Mouse (Mus musculus) urinary bladder, postnatal 36 days (tissue): ENCODE measurements at regions not wholly inside any gene's neighbourhood (a gene's known extent, or its start where the extent isn't known, plus 50 kb on each side); places are given as distances from the start of the nearest gene placed in this dataset.
A peak's percentile ranks its signal among the peaks of the same experiment; 100 is the strongest.

ENCODE experiments used
- DNase-seq, 2 experiments: peaks; one replicate each; pipeline ENCODE4 v3.0.0; 2022; ENCODE audit warnings: low spot score in 2 of 2, mixed read lengths in 1 of 2

DNA sequence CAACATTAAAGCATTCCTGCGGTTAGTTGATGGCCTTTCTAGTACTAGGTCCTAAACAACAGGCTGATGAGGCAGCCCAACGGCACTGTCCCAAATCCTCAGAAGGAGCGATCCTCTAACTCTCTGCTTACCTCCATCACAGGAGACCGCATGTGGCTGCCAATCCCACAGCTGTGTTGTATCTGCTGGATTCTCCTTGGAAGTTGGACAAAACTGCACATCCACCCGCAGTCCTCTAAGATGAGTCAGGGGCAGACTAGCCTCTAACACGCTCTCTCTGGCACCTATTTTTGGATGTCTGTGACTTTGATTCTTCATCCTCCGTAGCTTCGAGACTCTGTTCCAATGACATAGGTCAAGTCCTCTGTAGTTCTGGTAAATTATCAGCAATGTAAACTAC lies 432.5 kb downstream of the Fgf9 start:
- peak; percentile 24 to 33 for DNase-seq

DNA sequence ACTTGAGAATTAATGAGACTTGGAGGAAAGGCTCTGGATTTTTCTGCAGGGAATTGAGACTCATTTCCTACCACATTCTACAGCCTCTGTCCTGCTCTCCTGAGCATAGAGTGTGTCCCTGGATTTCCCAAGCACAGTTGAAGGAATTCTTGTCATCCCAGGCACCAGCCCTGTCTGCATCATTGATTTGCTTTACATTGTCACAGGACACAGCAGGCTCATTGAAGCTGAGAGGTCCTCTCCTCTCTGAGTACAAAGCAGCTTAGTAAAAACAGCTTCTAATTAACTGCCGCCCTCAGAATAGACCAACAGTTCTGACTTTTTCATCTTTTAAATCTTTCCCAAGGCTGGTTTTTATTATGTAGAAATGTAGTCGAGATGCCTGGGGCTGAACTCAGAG lies 429.7 kb downstream of the Fgf9 start:
- DNase-seq, result no peak

DNA sequence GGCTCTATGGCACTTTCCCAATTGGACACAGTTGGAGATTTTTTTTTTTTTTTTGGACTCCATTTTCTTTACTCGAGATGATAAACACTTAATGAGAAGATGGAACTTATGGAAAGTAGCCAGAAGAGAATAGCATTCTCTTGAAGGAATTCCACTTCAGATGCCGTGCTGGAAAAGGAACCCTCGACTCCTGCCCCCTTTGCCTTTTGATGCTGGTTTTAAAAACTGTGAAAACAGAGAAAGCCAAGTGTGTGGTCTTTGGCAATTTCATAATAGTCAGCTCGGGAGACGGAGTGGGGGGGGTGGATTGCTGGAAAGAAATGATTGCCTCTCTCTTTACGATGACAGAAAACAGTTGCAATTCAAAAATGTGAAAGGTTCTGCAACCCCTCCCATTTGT lies 429.2 kb downstream of the Fgf9 start:
- DNase-seq, result no peak

DNA sequence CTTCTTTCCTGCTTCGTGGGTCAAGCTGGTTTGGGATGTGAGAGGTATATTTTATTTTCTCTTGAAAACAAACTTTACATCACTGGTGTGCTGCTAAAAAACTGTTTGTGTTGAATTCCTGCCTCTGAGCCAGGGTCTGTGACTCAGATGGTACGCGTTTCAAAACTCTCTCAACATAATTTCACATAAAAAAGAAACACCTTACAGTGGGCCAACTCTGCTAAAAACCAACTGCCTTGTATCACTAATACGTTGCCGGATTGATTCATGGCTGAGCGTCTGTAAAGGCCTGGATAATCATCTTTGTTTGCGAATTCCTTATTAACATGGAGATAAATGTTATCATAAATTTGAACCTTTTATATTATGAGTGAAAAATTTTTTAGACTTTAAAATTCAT lies 428.7 kb downstream of the Fgf9 start:
- DNase-seq, result no peak

DNA sequence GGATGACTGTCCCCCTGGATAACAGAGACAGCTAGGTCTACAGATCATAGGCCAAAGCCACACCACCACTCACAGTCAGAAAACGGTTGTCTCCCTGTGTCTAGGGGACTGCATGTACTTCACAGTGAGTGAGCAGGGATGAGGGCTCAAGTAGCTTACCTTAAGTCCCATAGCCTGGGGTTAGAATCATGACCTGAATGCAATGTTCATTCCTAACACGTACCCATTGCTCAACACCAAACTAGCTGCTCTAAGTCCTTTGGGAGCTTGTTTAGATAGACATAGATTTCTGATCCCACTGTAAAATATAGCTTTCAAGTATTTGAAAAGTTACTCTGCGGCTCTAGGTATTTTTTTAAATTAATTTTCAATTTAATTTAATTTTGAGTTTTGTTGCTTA lies 426.6 kb downstream of the Fgf9 start:
- no peak for DNase-seq

DNA sequence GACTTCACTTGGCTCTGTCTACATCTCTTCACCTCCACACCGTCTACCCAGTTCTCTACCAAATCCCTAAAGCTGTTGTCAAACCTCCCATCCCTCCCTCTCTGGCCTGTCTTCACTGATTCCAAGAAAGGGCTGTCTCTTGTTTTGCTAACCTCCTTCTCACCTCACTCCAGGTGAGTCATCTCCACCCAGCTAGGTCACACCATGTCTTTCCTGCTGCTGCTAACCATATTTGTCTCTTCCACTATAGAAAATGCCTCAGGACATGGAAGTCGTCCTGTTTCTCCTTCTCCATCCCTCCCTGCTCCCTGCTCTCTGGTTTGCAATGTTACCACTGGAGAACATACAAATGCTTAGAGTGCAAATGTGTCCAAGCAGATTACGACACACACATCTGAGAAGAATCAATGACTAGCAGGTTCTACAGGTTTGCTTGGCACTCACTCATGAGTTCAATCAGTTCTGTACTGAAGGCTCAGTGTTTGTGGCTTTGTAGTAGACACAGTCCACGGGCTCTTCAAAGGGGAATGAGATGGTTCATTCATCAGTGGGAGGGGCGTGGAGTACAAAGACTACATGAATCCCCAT lies 424.1 kb downstream of the Fgf9 start:
- DNase-seq, result peak; percentile 17 to 36

DNA sequence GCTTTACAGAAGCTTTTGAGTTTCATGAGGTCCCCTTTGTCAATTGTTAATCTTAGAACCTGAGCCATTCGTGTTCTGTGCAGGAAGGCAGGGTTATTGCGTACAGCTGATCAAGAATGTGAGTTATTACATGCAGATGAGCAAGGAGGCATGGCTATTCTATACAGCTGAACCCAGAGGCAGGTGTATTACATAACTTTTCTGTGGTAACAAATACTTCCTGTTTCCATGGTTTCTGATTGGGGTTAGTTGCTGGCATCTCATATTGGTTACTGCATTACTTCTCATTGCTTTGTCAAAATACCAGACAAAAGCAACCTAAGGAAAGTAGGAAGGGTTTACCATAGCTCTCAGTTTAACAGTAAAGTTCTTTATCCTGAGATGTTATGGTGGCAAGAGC lies 421.8 kb downstream of the Fgf9 start:
- no peak for DNase-seq

DNA sequence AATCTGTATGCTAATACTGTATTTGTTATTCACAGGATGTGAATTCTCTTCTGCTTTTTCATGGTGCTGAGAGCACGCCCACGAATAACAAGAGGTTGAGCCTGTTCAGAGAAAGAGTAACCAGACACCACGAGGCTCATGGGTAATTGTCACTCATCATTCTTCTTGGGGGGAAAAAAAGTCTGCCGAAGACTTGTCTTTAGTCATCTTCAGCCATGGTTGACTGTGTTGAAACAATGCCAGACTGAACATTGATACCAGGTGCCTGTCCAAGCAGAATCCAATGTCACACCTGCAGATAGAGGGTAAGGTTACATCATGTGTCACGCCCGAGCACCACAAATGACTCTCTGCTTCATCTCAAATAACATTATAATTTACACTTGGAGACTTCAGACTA lies 418.5 kb downstream of the Fgf9 start:
- no peak for DNase-seq

DNA sequence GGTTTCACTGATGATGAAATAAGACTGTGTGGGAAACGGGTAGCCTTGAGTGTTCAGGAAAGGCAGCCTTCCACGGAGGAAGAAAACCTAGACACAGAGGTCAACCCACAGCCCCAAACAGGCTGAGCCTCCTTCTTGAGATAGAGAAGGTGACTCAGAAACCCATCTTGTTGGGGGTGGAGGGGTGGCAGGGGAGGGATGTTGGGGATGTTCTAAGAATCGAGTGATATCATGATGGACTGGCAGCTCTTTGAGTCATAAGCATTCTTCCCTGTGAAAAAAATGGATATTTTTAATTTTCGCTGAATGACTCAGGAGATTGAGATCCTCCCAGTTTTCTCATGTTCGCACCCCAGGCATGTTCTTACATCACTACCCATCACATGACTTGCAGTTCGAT lies 417.5 kb downstream of the Fgf9 start:
- no peak for DNase-seq

DNA sequence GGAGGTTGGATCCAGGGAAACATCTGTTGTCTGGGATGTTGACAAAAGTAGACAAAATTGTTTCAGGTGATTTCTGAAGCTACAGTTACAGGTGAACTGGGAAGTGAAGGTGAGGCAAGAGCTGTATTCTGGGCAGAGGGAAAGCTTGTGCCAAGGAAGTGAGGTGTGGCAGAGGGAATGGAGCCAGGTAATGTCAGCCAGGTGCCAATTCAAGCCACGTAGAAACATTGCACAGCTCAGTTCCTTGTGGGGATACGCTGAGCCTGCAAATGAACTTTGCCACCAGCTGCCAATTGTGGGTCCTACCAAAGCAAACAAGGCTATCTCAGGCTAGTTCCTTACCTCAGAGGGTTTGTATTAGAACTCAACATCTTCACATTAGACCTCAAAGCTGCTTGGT lies 410.1 kb downstream of the Fgf9 start:
- no peak for DNase-seq

DNA sequence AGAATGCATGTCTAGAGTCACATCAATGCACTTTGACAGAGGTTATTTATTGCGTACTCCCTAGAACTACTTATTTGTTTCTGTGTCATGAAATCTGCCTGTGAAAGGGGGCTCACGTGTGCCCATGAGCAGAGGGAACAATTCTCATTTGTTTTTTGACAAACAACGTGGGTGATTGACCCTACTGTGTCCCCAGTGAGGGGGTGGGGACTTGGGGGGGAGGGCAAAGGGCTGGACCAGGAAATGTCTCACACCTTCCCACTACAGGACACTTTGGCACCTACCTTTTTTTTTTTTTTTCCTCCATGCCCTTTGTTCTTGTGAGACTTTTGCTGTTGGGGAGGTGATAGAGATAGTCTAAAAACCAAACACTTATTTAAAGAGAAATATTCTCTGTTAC lies 400.3 kb downstream of the Fgf9 start:
- DNase-seq, result no peak

DNA sequence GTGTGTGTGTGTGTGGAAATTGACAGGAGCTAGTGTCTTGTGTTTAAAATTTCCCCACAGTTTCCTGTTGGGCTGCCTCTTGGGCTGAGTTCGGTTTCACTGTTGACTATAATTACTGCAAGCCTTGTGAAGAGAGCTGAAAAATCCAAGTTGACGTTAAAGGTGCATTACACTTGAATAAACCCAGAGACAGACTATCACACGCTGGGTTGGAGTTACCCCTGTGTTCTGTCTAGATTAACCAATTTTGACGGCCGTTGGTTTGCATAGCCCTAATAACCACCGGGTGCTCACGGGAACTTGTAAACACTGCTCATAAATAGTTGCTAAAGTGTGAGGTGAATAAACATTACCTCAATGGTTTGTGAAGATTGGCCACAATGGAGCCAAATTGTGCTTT lies 398.1 kb downstream of the Fgf9 start:
- DNase-seq, result no peak

DNA sequence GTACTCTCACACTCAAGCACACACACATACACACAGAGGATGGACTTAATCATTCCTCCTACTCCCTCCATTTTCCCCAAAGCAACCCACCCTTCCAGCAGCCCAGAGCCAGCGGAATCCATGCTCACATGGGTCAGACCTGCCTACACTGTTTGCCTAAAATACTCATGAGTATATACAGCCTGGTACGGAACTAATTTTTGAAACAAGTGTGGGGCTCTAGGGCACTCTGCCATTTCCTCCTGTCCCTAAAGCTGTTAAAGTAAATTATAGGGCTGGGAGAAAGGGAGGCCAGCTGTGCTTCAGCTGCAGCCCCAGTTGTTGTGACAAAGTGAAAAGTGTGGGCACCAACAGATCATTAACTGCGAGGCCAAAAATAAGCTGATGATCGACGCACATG lies 397.5 kb downstream of the Fgf9 start:
- no peak for DNase-seq

DNA sequence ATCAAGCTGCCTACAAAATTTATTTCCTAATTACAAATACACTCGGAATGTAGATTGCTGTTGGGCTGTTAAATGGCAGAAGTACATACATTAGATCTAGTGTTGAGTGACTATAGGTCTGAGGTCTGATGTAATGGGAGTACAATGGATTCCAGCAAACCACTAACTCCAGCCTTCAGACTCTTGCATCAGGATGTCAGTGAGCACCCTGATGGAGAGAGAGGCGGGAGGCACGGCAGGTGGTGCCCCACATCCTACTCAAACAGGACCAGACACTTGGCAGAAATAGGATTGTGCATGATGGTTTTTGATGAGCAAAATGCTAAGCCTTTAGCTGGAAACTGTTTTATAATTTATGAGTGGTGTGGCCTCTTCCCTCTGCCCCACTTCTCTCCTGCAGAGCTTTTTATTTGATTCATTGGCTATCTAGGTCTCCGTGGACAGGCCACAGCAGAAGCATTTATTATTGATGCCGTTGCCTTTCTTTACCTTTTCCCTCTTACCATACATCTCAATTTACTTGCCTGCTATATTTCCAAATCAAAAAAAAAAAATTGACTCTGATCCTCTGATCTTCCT lies 376.5 kb downstream of the Fgf9 start:
- DNase-seq, result no peak

DNA sequence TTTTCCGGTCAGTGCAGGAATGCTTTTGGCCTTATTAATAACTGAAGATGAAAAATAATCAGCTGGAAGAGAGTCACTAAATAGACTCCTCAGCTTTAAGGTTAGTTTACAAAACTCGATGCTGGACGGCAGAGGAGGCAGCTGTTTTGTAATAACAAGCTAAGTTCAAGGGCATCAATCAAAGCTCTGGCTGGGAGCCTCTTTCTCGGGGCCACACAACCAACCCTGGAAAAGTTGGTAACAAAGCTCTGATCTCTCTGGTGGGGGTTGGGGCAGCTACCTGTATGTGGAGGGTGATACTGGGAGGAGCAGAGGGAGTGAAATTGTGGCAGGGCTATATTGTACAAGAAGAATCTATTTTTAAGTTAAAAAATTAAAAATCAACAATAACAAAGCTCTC lies 374.1 kb downstream of the Fgf9 start:
- DNase-seq, result no peak

DNA sequence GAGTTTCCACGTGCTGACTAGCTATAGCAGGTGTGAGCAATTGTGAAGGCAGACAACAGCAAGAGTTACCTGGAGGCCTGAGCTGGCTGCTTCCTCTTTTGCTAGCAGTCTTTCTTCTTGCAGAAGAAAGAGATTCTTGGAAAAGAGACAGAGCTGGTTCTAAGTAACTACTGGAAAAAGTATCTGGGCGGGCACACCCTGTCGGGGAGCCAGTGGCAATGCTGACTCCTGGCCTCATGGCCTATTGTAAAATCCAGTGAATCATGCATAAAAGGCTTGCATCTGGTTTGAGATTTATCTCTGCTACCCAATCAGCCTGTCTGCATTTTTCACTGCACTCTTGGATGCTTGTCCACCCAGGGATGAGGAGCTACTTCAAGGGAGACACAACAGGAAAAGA lies 372.2 kb downstream of the Fgf9 start:
- peak in 1 of 2 experiments; percentile 5 for DNase-seq

DNA sequence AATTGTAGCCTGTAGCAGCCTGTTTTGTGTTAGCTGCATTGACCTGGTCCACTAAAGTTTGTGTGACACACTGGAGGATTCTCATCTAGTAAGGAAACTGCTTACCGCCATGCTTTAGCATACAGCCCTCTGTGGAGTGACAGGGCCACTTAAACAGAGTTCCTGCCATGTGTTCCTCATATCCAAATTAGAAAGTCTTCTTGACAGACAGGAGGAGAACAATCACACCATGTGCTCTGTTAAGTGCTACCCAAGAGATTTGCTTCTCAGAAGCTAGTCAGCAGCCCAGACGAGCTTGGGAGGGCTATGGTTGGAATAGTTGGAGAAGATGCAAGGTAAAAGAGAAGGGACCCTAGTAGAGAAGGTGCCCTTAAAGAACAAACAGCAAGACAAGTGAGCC lies 369.6 kb downstream of the Fgf9 start:
- DNase-seq, result no peak

DNA sequence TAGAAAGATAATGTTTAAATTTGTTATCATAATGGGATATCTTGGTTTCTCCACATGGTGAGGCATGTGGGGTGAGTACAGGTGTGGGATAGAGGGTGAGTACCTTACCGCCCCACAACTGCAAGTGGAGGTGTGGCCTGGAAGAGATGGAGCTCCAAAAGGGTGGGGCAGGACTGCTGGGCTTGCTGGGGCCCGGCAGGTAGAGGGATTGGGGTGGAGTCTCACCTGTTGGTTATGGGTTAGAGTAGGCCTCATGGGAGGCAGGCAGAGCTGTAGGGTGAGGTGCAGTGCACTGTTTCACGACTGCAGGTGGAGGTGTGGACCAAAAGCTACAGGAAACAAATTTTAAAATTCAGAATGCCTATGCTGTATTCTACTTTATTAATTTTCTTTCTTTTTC lies 365.7 kb downstream of the Fgf9 start:
- no peak for DNase-seq

DNA sequence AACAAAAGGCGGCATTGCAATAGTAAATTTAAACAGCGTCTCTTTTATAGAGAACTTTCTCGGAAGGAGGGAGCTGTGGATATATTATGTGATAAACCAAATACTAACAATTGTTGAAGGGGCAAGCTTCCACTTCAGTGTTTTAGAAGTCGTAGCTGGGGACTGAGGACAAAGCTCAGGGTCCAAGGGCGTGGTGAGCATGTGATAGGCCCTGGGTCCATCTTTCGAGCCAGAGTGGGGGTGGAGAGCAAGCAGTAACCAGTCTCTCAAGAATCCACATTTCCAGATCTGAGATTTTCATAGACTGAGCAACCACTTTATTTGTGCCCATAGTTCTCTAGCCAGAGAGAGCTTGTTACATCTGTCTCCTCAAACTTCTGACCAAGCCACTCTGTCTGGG lies 356.1 kb downstream of the Fgf9 start:
- no peak for DNase-seq

DNA sequence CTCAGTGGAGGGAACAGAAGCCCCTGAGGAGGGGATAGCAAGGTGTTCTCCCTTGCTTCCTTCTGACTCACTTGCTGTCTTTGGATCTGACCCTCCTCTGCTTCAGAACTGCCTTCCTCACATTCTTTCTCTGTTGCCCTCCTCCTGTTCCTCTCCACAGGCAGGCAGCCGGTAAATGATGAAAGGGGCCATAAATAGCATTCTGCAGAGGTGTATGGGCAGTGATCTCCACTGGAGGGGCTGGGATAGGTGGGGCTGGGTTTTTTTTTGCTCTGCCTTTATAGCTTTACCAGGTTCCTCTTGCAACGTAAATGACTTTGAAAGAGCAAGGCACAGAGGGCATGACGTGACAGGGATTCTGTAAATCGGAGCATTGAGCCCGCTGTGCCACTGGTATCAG lies 351.6 kb downstream of the Fgf9 start:
- DNase-seq, result no peak

DNA sequence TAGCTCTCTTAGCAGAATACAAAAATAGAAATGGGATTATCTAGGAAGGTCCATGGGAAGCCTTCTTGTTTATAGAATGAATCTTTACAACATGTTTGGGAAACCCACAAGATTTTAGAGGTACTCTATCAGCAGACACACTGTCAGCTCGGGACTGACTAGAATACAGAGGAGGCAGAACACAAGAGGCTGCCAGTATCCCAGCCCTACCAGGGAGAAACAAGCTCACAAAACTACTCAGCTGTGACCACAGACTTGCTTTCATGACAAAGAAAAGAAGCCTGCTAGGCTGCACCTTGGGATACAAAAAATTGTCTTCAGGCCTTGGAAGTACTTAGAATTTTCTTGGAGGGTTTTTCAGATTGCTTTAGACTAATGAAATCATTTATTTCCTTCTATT lies 347.2 kb downstream of the Fgf9 start:
- DNase-seq, result no peak

DNA sequence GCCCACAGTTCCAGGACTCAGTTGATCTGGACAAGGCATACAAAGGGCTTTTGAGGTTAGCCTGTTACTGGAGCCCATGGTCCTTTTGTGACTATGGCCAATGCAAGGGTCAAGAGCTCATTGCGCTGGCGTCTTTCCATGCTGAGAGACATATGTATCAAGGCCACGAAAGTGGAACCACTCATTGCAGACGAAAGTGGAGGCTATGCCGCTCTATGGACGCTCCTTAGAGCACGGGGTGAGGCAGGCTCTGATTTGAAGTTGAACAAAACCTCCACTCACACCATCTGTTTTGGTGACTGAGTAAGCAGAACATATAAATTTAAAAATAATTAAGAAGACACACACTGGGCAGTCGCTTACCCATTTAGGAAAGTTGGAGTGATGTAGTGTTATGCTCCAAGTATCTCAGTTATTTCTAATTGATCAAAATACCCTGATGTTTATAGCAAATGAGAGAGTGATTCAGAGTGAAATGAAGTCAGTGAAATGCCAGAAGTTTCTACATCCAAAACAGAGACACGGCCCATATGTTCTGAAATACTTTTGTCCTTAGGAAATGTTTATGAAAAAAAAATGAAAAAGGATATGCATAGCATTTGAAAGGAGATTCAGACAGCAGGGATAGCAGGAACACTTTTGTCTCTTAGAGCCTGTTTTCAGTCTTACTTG lies 321.8 kb downstream of the Fgf9 start:
- no peak for DNase-seq

DNA sequence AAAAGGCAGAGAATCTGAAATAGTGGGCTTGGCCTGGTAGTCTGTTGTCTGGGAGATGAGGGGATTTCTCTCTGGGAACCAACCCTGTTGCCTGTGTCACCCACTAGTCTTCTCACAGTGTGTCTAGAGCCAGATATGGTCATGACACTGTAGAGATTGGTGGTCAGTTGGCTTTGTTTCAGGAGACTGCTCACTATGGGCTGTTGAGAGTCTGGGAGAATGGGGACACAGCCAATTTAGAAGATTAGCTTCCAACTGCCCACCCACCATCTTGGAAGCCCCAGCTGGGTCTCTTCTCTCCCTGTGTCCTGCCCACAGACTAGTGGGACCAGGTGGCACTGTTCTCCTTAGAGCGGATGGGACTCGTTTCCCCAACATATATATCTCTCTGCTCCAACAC lies 320.4 kb downstream of the Fgf9 start:
- DNase-seq, result no peak
